In genomic region chr13:99196314-99196713, GRCm38 (mm10) we compare ENCODE assay signal across 29 mouse cellular contexts. TPM values are rescaled to one million over a fixed set of nuclear protein-coding genes. Genes with fewer than 3 reads are reported as not detected.
DNase-seq lines count a peak whose midpoint lies in the region; ATAC-seq and TF ChIP-seq lines count a peak whose summit lies in the region.
"Had no signal": no experiment of that assay in that cellular context is flagged by ENCODE, and none has a peak within 500 bp of the region (broad histone marks: within the 10 kb centered on the region; RNA-seq: fewer than 3 reads in every experiment).

No protein-coding gene starts in this region.

- DNase-seq in thymus, adult 2 months = peak; percentile 9
- no peak for DNase-seq in thymus, adult 18-20 months
- peak; percentile 26 for DNase-seq in splenic B cell, adult 2 months (ENCODE audit: low read depth, low spot score)
- DNase-seq in thymus, postnatal 4 days = peak; percentile 37
- no peak for DNase-seq in kidney, adult 2 months
- no peak for DNase-seq in cerebellum, adult 11-12 months
- DNase-seq: cerebellum, adult 11 months; cerebellum, adult 9-11 months; forebrain, postnatal 0 days; gastrocnemius, postnatal 10 days; heart, postnatal 36 days; liver, postnatal 0 days; lung, postnatal 36 days; right cerebral cortex, adult 18-20 months; spleen, adult 18-20 months had no signal

- H3K9me3 ChIP-seq in forebrain, embryonic 15.5 days = no peaks in the 10 kb centered on the region
- H3K9me3 ChIP-seq: G1E; heart, embryonic 10.5 days; heart, embryonic 15.5 days; hindbrain, embryonic 13.5 days; limb, embryonic 12.5 days; liver, embryonic 12.5 days had no signal

- H3K27ac ChIP-seq in thymus, adult 2 months (ENCODE audit: control insufficient read depth, insufficient read depth, low read length) = no peak overlapping the region
- no peak overlapping the region for H3K27ac ChIP-seq in kidney, adult 2 months (ENCODE audit: insufficient read depth, low read depth, low read length)
- H3K27ac ChIP-seq in forebrain, embryonic 15.5 days (replicated peaks) = no peak overlapping the region
- H3K27ac ChIP-seq: heart, embryonic 10.5 days; heart, embryonic 15.5 days; hindbrain, embryonic 13.5 days; limb, embryonic 12.5 days; liver, embryonic 12.5 days; stomach, postnatal 0 days had no signal

- no peak for TF ChIP-seq CTCF in thymus, adult 2 months (IDR thresholded peaks at IDR 0.05; ENCODE audit: borderline replicate concordance, control insufficient read depth, extremely low read depth, insufficient read depth, low read length, poor library complexity)
- no peak for TF ChIP-seq CTCF in kidney, adult 2 months (conservative IDR thresholded peaks at IDR 0.05; ENCODE audit: insufficient read depth, insufficient read length, low read depth, low read length)

- no peak overlapping the region for H3K4me2 ChIP-seq in forebrain, embryonic 15.5 days (replicated peaks)
- H3K4me2 ChIP-seq: heart, embryonic 15.5 days; hindbrain, embryonic 13.5 days; limb, embryonic 12.5 days; liver, embryonic 12.5 days had no signal

- no peaks in the 10 kb centered on the region for H3K36me3 ChIP-seq in thymus, adult 2 months (ENCODE audit: control insufficient read depth, insufficient read depth, low read length)
- no peaks in the 10 kb centered on the region for H3K36me3 ChIP-seq in splenic B cell, adult 2 months (ENCODE audit: control insufficient read depth, insufficient read depth, low read length, poor library complexity, severe bottlenecking)
- H3K36me3 ChIP-seq in kidney, adult 2 months (ENCODE audit: control insufficient read depth, insufficient read depth, low read length) = no peaks in the 10 kb centered on the region
- no peaks in the 10 kb centered on the region for H3K36me3 ChIP-seq in forebrain, embryonic 15.5 days
- H3K36me3 ChIP-seq: G1E; heart, embryonic 10.5 days; heart, embryonic 15.5 days; hindbrain, embryonic 13.5 days; limb, embryonic 12.5 days; liver, embryonic 12.5 days had no signal

- peak; percentile 53 for ATAC-seq in granulocyte monocyte progenitor cell, adult 5-6 weeks (replicated peaks; ENCODE audit: poor library complexity, severe bottlenecking)
- no peak for ATAC-seq in forebrain, embryonic 15.5 days (replicated peaks)
- ATAC-seq: forebrain, postnatal 0 days; intestine, embryonic 16.5 days; liver, embryonic 12.5 days; liver, postnatal 0 days; midbrain, embryonic 16.5 days; Patski had no signal

- WGBS in thymus, adult 2 months = 27% methylated on average over 12 of the region's 12 CpGs
- WGBS in kidney, adult 2 months = 66% methylated on average over 12 of the region's 12 CpGs
- 75% methylated on average over 12 of the region's 12 CpGs for WGBS in forebrain, embryonic 15.5 days

- H3K9ac ChIP-seq in forebrain, embryonic 15.5 days (replicated peaks) = no peak overlapping the region
- H3K9ac ChIP-seq: forebrain, postnatal 0 days; heart, embryonic 15.5 days; hindbrain, embryonic 13.5 days; limb, embryonic 12.5 days; liver, embryonic 12.5 days; liver, postnatal 0 days had no signal

- TF ChIP-seq POLR2A in thymus, adult 2 months (IDR thresholded peaks at IDR 0.05; ENCODE audit: control insufficient read depth, extremely low read depth, insufficient read depth, low read length, poor library complexity) = no peak
- TF ChIP-seq POLR2A in kidney, adult 2 months (IDR thresholded peaks at IDR 0.05; ENCODE audit: low read depth, low read length) = no peak

- no peak overlapping the region for H3K4me3 ChIP-seq in thymus, adult 2 months (ENCODE audit: control insufficient read depth, insufficient read depth, low read length)
- H3K4me3 ChIP-seq in kidney, adult 2 months (ENCODE audit: insufficient read depth, low read depth, low read length) = no peak overlapping the region
- no peak overlapping the region for H3K4me3 ChIP-seq in forebrain, embryonic 15.5 days
- H3K4me3 ChIP-seq: erythroblast, embryonic 14.5 days; heart, embryonic 10.5 days; heart, embryonic 15.5 days; hindbrain, embryonic 13.5 days; limb, embryonic 12.5 days; liver, embryonic 12.5 days had no signal

- no peaks in the 10 kb centered on the region for H3K27me3 ChIP-seq in thymus, adult 2 months (ENCODE audit: control insufficient read depth, insufficient read depth, low read length)
- peaks cover 2% of the 10 kb centered on the region; the same call in 1 of the 2 replicates for H3K27me3 ChIP-seq in splenic B cell, adult 2 months (ENCODE audit: control insufficient read depth, insufficient read depth, low read length, poor library complexity, severe bottlenecking)
- no peaks in the 10 kb centered on the region for H3K27me3 ChIP-seq in kidney, adult 2 months (replicated peaks; ENCODE audit: control insufficient read depth, insufficient read depth, low read length)
- no peaks in the 10 kb centered on the region for H3K27me3 ChIP-seq in forebrain, embryonic 15.5 days
- H3K27me3 ChIP-seq: heart, embryonic 15.5 days; hindbrain, embryonic 13.5 days; limb, embryonic 12.5 days; liver, embryonic 12.5 days; Patski had no signal

- H3K4me1 ChIP-seq in thymus, adult 2 months (replicated peaks; ENCODE audit: control insufficient read depth, insufficient read depth, low read length) = 0 out of 2 replicates have a peak, but pooled peaks cover 2% of the 10 kb centered on the region
- H3K4me1 ChIP-seq in kidney, adult 2 months (ENCODE audit: control insufficient read depth, insufficient read depth, low read length) = no peaks in the 10 kb centered on the region; the same call in 1 of the 2 replicates
- H3K4me1 ChIP-seq in forebrain, embryonic 15.5 days = no peaks in the 10 kb centered on the region
- H3K4me1 ChIP-seq: hindbrain, embryonic 13.5 days; liver, embryonic 12.5 days had no signal

RNA-seq across cellular contexts. Expression of gene Zfp366, which starts 11.7 kb away (rescaled TPM):
- polyA plus RNA-seq in thymus, adult 2 months (2012; rRNA removed) = 4.1 and 5.9 TPM in 2 replicates
- not detected in 2 replicates for total RNA-seq in granulocyte monocyte progenitor cell, adult 5-6 weeks (2014; fragmentation: Nextera tagmentation)
- under 0.01 TPM in 1 of 2 replicates, not detected in the other for total RNA-seq in granulocyte monocyte progenitor cell, adult 5-6 weeks (2017)
- 3.1 and 4.3 TPM in 2 replicates for polyA plus RNA-seq in kidney, adult 2 months (2012; rRNA removed)
- polyA plus RNA-seq in forebrain, embryonic 15.5 days (2015; fragmentation: Nextera tagmentation; extraction: Ambion mirVana) = 0.36 and 0.45 TPM in 2 replicates
- polyA plus RNA-seq: C2C12; erythroblast, embryonic 14.5 days; G1E had no signal

Comparison
In these comparisons a context has a peak if more than half of its experiments do, and no peak if none do; other contexts are left out.
1. DNase-seq: peak in thymus, adult 2 months (single experiment), splenic B cell, adult 2 months (single experiment) and thymus, postnatal 4 days (single experiment); none in thymus, adult 18-20 months (0 of 2), kidney, adult 2 months (single experiment) and cerebellum, adult 11-12 months (single experiment).